Mouse (Mus musculus): ENCODE results near the gene Col8a2. TPM values are rescaled to one million over a fixed set of nuclear protein-coding genes. Genes with fewer than 3 reads are reported as not detected.

Gene Col8a2
- total RNA-seq (2021) = 1 to 10 TPM; 3.0 to 3.2 TPM
- long read RNA-seq, experiment 1, full-length matches to known transcripts = 5 of 7 reads
- long read RNA-seq, experiment 1, partial matches to known transcripts = 0 of 7 reads
- long read RNA-seq, experiment 1, other reads (novel, unspliced or antisense) = 2 of 7 reads
- long read RNA-seq, experiment 2, partial matches to known transcripts = 0 of 1 reads
- long read RNA-seq, experiment 2, other reads (novel, unspliced or antisense) = 1 of 1 reads

DNA sequence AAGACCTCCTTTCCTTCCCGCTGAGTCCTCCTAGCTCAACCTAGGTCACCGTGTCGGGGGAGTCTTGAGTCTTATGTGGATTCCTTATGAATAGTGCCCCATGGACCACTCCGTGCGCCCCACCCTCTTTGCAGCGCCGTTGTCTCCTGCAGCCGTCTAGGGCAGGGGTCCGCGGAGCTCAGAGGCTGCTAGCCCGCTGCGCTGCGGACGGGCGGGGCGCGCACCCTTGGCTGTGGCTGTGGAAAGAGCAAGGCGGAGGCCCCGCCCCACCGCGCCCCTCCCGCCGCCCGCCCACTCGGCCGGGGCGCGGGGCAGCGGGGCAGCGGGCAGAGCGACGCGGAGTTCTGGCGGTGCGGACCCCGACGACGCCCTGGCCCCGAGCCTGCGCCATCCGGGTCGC, at the start of gene Col8a2:
Gene Col8a2 (plus strand): TSS at position 302 of the 400 bp plus-strand sequence.
- peak; percentile 41 to 55 for DNase-seq

DNA sequence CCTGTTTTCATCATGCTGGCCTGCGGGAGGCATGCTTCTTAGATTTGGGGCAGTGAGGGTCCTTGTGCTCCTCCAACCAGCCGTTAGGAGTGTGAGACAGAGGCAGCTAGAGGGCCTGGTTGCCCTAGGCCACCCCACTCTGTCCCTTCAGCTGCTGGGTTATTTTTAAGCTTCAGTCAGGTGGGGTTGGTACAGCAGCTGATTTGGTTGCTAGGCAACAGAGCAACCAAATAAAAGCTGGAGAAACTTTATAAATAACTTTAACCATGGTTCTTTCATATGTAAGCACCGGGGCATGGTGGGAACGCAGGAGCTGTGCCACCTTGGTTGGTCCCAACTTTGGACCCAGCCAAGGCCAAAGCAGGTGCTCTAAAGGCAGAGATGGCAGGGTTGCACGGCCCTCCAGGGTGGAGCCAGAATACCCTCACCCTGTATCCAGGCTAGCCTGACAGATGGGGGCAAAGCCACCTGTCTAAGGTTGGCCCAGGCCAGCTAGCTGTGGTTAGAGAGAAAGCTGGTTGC, 48.8 kb upstream of the Col8a2 start:
- DNase-seq = no peak

DNA sequence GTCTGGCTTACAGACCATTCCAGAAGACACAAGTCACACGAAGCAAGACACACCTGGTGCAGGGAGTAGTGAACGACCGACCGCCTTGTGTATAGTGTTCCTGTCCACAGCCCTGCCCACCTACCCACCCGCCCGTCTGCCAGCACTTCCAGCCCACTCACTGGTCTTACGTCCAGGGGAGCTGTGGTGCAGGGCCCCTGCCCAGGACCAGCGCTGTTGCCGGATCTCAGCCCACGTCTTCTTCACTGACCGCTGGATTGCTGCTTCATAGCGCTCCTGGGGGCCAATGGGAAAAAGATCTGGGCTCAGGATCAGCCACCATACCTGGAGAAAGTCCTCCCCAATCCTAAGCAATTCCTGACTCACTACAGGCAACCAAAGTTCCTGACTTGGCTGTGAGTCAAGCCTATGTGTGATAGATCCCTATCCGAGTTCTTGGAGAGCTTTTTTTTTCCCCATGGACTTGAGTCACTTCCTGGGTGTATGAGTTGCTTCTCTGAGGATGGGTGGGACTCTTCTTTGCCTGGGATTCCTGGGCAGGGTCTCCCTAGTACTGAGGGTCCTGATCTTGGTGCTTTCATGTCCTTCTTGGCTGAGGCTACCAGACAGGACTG, 46.6 kb upstream of the Col8a2 start:
- no peak for DNase-seq

DNA sequence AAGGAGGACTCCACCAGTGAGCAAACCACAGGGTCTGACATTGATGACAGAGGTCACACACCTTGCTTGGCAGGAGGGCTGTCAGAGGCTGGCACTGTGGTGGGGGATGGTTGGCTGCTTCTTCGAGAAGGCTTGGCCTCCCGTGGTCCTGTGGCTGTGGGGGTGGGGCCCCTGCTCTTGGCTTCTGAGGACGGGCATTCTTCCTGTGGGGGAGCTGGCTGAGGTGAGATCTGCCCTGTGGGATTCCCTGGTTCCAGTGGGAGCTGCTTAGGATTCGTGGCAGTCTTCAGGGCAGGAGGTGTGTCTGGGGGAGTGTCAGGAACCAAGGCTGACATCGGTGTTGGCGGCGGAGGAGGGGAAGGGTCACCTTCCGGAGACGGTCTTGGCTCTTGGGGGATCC, 44.6 kb upstream of the Col8a2 start:
- DNase-seq = no peak

DNA sequence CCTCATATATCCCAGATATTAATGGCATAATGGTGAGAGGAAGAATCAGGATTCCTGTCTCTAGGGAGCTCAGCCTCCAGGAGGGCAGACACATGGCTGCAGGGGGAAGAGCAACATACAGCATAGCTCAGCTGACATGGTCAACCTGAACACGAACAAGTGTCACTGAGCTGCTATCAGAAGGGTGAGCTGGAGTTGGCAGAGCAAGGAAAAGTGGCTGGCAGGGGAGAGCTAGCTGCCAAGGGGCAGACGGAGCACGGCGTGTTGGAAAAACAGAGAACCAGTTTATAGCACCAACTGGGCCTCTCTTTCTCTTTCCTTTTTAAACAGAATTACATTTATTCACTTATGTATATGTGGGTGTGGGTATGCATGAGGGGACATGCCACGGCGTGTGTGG, 44.1 kb upstream of the Col8a2 start:
- DNase-seq = no peak

DNA sequence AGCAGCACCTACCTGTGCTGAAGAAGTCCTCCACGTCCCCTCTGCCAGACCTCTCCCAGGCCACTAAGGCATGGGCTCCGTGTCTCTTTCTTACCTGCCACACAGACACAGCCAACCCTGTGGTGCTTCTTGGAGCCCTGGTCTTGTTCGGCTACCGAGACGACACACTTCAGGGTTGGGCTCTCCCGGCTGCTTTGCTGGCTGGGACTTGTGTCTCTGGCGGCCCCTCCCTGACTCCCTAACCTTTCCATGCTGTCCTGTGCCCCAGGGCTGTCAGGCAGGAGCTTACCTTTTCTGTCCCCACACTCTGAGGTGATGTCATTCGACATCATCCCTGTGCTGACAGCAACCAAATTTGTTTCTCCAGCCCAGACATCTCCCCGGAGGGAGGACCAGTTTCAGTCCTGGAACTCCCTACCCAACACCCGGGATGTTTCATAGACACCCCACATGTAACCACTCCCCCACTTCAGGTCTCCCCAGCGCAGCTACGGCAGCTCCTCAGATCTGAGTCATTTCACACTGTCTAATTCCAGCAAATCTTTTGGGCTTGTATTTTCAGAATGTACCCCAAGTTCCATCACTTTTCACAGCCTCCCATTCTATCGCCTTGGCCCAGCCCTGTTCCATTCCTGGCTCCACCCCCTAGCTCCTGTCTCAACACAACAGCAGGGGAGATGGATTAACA, 40.2 kb upstream of the Col8a2 start:
- DNase-seq = no peak

DNA sequence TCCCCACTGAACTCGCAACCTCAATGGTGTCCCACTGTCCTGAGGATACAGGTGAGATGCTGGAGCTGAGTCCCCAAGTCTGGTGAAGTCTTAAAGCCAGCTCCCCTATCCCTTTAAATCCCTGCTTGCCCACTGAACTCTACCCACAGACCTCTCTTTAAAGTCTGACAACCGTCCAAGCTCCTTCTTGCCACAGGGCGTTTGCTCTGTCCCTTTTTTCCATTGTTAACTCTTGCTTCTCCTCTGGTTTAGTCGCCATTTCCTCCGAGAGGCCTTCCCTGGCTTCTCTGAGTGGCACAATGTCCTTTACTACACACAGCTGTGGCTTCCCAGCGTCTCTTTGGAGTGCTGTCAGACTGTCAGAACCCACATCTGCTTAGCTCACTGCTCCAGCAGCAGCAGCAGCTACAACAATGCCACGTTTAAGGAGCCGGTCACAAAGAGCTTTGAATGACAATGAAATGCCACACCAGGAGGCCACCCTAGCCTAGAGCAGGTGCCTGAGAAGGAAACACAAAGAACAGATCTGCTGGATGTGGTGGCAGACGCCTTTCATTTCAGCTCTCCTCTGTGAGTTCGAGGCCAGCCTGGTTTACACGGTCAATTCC, 38.2 kb upstream of the Col8a2 start:
- DNase-seq = no peak

DNA sequence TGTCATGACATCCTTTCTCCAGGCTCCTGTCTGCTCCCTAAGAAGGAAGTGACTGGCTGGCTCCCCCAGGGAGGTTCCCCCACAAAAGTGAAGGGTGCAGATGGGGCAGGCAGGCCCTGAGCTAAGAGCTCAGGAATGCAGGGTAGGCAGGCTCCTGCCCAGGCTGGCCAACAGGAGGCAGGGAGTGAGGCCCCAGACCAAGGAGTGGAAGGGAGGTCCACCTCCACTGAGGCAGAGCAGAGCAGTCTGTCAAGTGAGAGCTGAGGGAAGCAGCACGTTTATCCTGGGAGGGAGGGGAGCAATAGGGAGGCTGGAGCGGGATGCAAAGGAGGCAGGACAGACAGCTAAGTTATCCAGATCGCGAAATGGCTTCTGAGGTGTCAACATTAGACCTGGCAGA, 35.9 kb upstream of the Col8a2 start:
- no peak for DNase-seq

DNA sequence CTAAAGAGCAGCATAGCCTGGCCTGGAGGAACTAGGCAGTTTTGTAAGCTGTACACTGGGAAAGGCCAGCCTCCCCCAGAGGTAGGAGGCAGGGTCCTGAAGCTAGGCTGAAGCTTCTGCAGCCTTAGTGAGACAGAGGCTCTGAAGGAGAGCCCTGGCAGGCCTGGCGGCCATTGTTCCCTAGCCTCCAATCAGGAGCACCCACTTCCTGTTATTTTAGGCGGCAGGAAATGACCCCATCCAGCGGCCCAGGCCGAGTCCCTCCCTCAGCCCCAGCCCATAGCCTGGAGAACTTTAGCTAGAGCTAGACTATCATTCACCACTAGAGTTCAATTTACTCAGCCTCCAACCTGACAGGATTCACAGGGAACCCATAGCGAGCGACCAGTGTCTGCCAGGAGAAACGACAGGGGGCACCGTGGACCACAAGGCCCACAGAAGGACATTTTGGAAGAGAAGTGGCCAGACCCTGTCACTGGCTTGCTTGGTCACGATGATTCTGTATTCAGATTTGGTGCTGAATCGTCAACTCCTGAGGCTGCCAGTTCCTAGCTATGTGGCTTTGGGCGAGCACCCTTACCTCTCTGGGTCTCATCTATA, 34.8 kb upstream of the Col8a2 start:
- DNase-seq = peak; percentile 44 to 61

DNA sequence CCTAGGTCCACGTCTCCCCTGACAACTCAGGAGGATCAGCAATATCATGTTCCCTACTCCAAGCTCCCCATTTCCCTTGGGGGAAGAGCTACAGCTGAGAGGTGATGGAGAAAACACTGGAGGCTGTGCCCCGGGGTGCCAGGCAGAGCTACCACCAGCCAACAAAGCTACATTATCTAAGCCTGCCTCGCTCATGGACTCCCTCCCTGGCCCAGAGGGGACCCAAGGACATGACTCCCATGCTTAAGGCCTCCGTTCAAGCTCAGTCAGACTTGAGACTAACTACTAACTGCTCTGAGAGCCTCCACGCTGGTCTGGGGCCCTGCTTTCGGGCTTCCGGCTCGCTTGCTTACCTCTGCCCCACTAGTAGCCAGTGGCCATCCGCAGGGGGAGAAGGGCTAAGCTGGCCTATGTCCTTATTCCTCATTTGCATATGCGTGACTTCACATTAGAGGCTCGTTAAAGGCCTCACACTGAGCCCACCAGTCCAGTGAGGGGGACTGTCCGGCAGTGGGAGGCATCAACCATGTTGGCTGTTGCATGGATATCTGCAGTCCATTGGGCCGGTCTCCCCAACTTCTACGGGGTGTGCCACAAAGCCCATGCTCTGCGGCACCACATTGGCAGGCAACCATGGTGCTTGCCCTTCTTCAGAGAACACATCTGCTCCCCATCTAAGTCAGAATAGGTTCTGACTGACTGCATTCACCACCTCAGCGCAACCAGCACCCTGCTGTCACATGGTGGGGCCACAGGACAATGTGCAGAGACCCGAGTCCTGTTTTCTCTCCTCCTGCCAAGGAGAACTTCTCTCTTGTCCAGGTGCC, 34.0 kb upstream of the Col8a2 start:
- no peak for DNase-seq

DNA sequence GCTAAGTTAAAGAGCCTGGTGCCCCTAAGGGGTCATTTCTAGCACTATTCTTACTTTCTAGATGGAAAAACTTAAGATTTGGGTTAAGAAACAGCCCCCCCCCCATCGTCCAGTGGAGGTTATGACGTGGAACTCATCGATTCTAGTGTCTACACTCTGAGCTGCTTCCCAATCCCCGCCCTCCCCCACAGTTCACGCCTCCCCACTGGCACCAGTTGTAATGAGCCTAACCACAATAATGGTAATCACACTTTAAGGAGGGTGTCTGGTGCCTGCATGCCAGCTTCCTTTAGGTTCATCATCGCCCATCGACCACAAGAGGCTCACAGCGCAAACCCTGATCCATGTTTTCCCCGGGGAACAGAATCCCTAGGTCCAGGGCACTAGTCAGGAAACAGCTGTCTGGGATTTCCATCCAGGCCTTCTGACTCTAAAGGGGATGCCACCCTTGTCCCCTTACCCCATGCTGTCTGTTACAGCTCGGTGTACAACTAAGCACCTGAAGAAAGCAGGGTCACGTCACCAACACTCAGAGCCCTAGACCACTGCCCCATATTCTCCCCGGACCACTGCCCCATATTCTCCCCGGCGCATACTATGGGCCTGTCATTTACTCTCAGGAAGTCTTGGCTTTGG, 32.8 kb upstream of the Col8a2 start:
- no peak for DNase-seq

DNA sequence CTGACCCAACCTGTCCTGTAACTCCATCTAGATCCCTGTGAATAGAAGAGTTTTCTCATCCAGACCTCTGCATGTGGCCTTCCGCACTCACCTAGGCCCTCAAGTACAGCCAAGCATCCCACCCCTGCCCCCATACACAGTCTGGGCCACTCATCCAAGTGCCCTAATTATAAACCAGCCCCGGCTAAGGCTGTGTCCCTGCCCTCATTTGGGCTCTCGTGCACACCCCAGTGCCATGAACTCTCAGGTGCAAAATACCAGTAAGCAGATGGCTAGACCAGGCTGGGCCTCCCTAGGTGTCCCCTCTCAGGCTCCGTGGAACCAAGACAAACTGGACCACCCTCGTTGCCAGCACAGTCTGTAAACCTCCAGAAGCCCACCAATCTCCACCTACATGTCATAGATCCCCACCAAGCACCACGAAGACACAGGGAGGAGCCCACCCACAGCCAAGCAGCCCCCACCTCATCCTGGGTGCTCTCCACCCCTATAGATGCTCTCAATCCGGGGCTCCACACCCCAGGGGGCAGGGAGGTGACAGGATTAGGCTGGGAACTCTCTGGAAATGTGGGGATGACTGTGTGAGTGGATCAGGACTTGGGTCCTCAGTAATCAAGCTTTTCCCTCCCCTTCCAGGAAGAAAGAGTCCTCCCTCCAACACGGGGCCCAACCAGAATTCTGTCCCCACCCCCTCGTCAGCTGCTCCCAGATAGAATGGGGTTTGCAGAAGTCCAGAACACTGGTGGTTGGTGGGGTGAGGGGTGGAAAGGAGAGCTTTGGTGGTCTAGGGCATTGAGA, 32.1 kb upstream of the Col8a2 start:
- DNase-seq = peak; percentile 41 to 64

DNA sequence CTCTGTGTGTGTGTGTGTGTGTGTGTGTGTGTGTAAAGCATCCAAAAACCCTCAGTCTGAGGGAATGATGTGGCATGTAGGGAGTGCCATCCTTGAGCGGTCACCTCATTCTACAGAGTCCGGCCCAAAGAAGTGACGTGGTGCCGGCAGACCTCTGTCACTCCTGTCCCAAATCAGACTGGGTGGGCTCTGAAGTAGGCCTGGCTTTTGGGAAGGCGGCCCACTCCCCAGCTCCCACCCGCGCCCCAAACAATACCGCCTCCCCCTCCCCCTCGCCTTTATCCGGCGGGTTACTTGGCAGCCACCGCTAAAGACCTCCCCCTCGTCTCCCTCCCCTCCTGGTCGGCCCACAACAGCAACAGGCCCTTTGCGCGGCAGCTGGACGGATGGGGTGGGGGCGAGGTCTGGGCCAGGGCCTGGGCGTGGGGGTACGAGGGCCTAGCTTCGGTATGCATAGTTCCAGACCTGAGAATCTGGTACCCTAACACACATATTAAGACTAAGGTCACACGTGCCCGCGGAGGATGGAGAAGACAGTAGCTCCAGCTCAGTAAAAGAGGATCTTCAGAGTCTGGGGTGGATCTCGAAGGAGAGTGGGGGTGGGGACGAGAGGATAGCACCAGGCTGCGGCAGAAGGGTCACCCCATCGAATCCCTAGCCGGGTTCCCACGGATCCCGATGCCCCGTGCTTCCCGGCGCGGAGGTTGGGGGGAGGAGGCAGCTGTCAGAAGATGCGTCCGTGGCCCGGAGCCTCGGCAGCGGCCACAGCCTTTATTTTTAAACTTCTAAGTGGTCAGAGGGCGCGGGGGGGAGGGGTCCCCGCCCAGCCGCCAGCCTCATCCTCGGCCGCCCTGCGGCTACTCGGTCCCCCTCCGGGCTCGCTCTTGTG, 31.2 kb upstream of the Col8a2 start:
- peak; percentile 39 to 56 for DNase-seq

DNA sequence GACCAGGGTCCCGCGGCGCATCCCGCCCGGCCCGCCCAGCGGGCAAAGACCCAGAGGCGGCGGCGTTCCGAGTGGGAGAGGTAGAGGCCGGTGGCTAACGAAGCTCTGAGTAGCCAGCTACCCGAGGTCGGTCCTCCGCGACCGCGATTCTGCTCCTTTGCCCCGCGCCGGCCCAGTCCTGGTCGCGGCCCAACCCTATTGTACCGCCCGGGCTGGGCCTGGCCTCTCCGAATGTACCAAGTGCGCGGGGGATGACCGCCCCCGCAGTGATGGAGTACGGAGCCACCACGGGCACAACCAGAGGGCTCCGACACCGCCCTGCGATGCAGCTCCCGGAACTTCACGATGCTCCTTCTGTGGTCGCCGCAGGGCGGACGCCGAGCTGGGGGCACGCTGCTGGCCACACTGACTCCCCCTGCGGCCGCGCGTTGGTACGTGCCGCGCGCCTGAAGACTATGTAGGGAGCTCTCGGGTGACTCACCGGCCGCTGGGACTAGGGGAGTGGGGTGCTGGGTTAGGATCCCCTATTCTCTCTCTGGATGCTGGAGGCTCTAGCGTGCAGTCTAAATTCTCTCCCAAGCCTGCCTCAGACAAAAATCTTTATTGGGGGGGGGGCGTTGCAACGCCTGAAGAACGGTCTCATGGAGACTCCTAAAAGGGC, 30.3 kb upstream of the Col8a2 start, which contains the start of gene Map7d1:
Gene Map7d1 (minus strand): TSS at position 213 of the 661 bp plus-strand sequence.
- DNase-seq = peak; percentile 92

DNA sequence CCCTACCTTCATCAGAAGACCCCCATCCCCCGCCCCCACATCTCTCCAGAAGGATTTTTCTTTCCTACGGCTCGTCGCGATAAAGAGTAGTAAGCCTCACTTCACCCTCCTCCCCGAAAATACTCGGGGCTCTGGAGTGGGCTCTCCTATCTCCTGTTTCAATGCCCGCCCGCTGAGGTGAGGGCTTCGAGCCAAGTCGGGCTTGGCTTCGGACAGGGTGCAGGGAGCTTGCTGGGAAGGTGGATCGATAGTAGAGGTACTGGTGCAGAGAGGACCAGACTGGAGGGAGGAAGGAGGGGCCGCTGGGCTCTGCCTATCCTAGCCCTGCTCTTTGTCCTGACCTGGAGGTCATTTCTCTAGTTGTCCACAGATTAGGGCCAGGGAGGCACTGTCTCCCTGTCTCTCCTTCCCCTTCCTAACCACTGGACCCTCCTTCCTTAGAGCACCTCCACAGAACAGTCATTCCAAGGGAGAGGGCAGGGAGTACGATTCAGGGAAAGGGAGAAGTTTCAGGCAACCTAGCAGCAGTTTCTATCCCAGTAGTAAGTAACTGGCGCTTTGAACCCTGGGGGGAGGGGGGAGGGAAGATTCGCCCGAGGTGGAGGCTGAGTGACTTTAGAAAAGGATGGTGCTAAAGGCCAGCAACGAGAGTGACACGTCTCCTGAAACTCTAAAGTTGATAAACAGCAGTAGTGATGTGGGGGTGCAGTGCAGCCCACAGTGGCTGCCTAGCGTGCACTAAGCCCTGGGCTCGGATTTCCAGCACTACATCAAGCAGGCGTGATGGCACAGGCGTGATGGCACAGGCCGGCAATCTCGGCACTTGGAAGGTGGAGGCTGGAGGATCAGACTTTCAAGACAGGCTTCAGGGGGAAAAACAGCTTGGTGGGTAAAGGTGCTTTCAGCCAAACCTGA, 29.4 kb upstream of the Col8a2 start:
- peak; percentile 55 to 69 for DNase-seq

DNA sequence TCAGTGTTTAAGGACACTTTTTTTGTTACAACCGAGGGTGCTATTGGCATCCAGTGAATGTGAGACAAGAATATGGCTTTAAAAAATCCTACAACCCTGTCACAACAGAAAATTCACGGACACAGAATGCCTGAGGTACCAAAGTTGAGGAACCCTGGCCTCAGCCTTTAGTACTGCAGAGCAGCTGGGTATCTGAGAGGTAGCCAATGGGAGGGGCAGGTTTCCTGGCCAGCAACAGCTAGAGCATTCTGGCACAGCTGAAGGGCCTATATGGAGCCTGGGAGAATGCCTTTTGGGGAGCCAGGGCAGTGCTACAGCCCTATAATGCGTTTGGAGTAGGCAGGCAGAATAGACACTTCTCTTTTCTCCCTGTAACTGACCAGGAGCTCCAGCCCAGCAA, 27.5 kb upstream of the Col8a2 start:
- no peak for DNase-seq

DNA sequence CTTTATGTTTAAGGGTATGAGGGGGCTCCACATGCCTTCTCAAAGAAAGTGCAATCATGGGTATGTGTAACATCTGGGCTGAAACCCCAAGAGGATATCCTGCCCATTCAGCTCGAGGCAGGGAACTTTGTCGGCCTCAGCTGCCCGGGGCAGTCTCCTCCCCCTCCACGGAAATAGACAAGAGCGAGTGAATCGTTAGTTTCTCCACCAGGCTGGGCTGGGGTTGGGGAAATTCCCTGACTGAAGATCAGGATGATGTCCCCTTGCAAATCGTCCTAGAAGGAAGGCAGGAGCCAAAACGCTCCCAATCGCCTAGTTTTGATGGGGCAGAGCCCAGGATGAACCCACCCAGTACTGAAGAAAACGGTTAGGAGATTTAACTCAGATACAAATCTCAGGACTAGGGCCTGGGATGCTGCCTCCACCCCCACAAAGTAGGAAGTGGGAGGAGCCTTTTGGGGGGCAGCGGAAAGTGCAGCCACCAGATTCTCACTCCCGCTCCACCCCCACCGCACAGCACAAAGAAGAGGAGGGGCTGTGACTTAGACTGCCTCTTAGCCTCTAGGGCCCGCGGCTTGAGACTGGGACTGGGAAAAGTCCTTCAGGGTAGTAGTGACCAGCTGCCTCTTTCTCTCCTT, 27.0 kb upstream of the Col8a2 start:
- DNase-seq = peak; percentile 82 to 90
